Mouse (Mus musculus) kidney, embryonic 14.5 days (tissue): Measurements from ENCODE around the gene Agap1. TPM values are rescaled to one million over a fixed set of nuclear protein-coding genes. Genes with fewer than 3 reads are reported as not detected.

Source experiments
- ATAC-seq: fragments of 200-750 bp; cut with Nextera tagmentation; 2 replicates; pipeline ENCODE4 v1.8.0; 2017; ENCODE audit warnings: moderate number of reproducible peaks, mild to moderate bottlenecking, moderate TSS enrichment, moderate library complexity; ENCODE audit not compliant: low FRiP score, low TSS enrichment
- H3K27ac ChIP-seq: fragments of 300-500 bp; sonication (generic); 2 replicates; pipeline ENCODE4 v1.5.1; 2014; ENCODE audit warnings: low read depth, mild to moderate bottlenecking, low read length, moderate library complexity, mixed read lengths
- H3K27me3 ChIP-seq: fragments of 300-500 bp; sonication (generic); 2 replicates; pipeline ENCODE4 v1.6.1; 2014; ENCODE audit warnings: mild to moderate bottlenecking, low read length; ENCODE audit not compliant: control insufficient read depth, insufficient read depth
- H3K36me3 ChIP-seq: fragments of 300-500 bp; sonication (generic); 2 replicates; pipeline ENCODE4 v1.6.1; 2014; ENCODE audit warnings: low read length, mixed read lengths; ENCODE audit not compliant: control insufficient read depth, insufficient read depth
- H3K4me1 ChIP-seq: fragments of 300-500 bp; sonication (generic); 2 replicates; pipeline ENCODE4 v1.6.1; 2014; ENCODE audit warnings: low read length, mixed read lengths; ENCODE audit not compliant: control insufficient read depth, insufficient read depth
- H3K4me2 ChIP-seq: fragments of 300-500 bp; sonication (generic); replicated peaks from 2 replicates; pipeline ENCODE4 v1.6.1; 2014; ENCODE audit warnings: low read depth, mild to moderate bottlenecking, low read length
- H3K4me3 ChIP-seq: fragments of 300-500 bp; sonication (generic); 2 replicates; pipeline ENCODE4 v1.5.1; 2014; ENCODE audit warnings: mild to moderate bottlenecking, low read length
- H3K9ac ChIP-seq: fragments of 300-500 bp; sonication (generic); 2 replicates; pipeline ENCODE4 v1.6.1; 2014; ENCODE audit warnings: low read depth, mild to moderate bottlenecking, low read length, moderate library complexity
- H3K9me3 ChIP-seq: fragments of 300-500 bp; sonication (generic); 2 replicates; pipeline ENCODE4 v1.6.1; 2016; ENCODE audit warnings: low read length; ENCODE audit not compliant: control insufficient read depth
- WGBS: fragments of 180-500 bp; shearing (Covaris S2); extraction: QIAGEN DNeasy Blood & Tissue Kit; methylation state at CpG from one replicate; pipeline ENCODE4 v1.1.7; 2014; 5-methylcytosine and 5-hydroxymethylcytosine counted together
- polyA plus RNA-seq: library from polyadenylated mRNA; unstranded; fragments of >200 nt; fragmentation: Nextera tagmentation; extraction: Ambion mirVana; gene quantifications from 2 replicates; pipeline ENCODE4 v1.2.1, GENCODE M21; 2014

Gene Agap1
- polyA plus RNA-seq, 1 experiment from 2014 or later = 19.3 TPM

GRCm38 (mm10) chr1:89426137-89426536, 28.5 kb upstream of the Agap1 start:
- Histone ChIP-seq H3K4me2 (no peak overlapping the region), H3K9me3 (no peaks in the 10 kb centered on the region), H3K9ac (no peak overlapping the region), H3K36me3 (no peaks in the 10 kb centered on the region), H3K4me3 (no peak overlapping the region), H3K4me1 (no peaks in the 10 kb centered on the region), H3K27me3 (no peaks in the 10 kb centered on the region), H3K27ac (no peak overlapping the region)
- 71% methylated on average over 8 of the region's 8 CpGs for WGBS
- no peak for ATAC-seq

GRCm38 (mm10) chr1:89428671-89429070, 25.9 kb upstream of the Agap1 start:
- Histone ChIP-seq H3K9ac (no peak overlapping the region), H3K4me3 (no peak overlapping the region), H3K36me3 (no peaks in the 10 kb centered on the region), H3K27me3 (no peaks in the 10 kb centered on the region), H3K4me1 (no peaks in the 10 kb centered on the region), H3K27ac (no peak overlapping the region), H3K9me3 (no peaks in the 10 kb centered on the region), H3K4me2 (no peak overlapping the region)
- WGBS = 79% methylated on average over 5 of the region's 5 CpGs
- no peak for ATAC-seq

DNA sequence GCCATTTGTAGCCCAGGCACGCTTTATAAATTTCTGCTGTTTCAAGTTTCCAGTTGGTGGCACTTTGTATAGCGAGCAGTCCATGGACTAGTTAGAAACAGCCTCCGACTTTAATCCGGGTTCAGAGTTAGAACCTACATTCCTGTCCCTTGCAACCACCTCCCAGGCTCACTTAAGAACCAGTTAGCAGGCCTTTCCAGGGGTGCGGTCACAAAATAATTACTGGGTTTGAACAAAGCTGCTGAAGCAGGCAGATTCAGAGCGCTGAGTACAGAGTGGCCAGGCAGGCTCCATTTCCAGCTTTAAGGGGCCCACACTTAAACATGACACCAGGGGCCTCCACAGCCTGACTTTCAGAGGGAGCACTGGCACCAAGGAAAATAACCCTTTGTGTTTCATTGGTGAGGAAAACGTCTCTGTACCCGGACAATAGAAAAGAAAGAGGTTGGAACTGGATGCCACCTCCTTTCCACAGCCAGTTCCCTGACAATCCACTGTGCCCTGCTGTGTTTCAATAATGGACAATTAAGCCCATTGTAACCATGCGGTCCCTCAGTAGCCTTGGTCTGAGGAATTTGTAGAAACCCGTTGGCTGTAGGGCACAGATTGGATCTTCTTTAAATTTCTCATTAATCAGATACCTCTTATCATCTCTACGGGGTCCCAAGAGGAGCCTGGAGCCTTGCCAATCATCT, 24.5 kb upstream of the Agap1 start:
- 79% methylated on average over 11 of the region's 11 CpGs for WGBS
- Histone ChIP-seq H3K9ac (no peak overlapping the region), H3K4me1 (no peaks in the 10 kb centered on the region)

GRCm38 (mm10) chr1:89439351-89439750, 15.3 kb upstream of the Agap1 start:
- no peak overlapping the region for H3K4me3 ChIP-seq
- no peak for ATAC-seq
- WGBS = 56% methylated on average over 6 of the region's 6 CpGs
- no peaks in the 10 kb centered on the region for H3K4me1 ChIP-seq
- no peak overlapping the region for H3K27ac ChIP-seq
- no peaks in the 10 kb centered on the region for H3K9me3 ChIP-seq
- H3K4me2 ChIP-seq = no peak overlapping the region
- no peaks in the 10 kb centered on the region for H3K27me3 ChIP-seq
- H3K9ac ChIP-seq = no peak overlapping the region
- no peaks in the 10 kb centered on the region for H3K36me3 ChIP-seq

More for the DNA sequence above, 24.5 kb upstream of the Agap1 start:
- H3K36me3 ChIP-seq = no peaks in the 10 kb centered on the region
- H3K27ac ChIP-seq = no peak overlapping the region
- H3K4me2 ChIP-seq = no peak overlapping the region
- no peaks in the 10 kb centered on the region for H3K27me3 ChIP-seq
- H3K9me3 ChIP-seq = no peaks in the 10 kb centered on the region
- ATAC-seq = no peak
- no peak overlapping the region for H3K4me3 ChIP-seq

DNA sequence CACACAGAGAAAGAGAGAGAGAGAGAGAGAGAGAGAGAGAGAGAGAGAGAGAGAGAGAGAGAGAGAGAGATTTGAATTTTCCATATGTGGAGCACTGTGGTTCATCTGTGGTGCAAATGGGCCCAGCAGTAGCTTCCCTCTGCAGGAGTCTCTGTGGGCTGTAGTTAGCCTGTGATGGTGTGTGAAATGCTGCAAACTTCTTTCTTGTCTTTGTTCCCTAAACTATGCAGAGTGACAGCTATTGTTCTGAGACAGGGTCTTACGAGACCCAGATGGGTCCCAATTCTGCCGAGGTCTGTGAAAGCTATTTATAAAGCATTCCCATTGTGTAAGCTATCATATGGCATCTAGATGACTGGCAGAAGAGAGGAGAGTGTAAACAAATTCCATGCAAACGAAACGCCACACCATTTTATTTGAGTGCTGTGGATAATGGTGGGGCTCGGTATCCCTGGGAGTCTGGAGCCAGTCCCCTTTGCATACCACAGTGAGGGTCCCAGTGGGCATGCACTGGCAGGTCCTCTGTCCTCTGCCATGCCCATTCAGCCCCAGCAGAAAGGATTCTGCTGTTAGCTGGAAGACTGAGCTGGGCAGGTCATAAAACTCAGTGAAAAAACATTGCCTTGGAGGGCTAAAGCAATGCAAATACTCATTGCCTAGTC, 13.2 kb upstream of the Agap1 start:
- Histone ChIP-seq H3K9ac (no peak overlapping the region), H3K4me3 (no peak overlapping the region), H3K4me1 (no peaks in the 10 kb centered on the region), H3K36me3 (no peaks in the 10 kb centered on the region), H3K9me3 (no peaks in the 10 kb centered on the region), H3K27ac (no peak overlapping the region), H3K27me3 (no peaks in the 10 kb centered on the region), H3K4me2 (no peak overlapping the region)
- WGBS = 30% methylated on average over 5 of the region's 5 CpGs
- no peak for ATAC-seq

GRCm38 (mm10) chr1:89443512-89443911, 11.1 kb upstream of the Agap1 start:
- Histone ChIP-seq H3K4me2 (no peak overlapping the region), H3K9me3 (no peaks in the 10 kb centered on the region), H3K27me3 (no peaks in the 10 kb centered on the region), H3K4me3 (no peak overlapping the region), H3K9ac (no peak overlapping the region), H3K36me3 (no peaks in the 10 kb centered on the region), H3K27ac (no peak overlapping the region), H3K4me1 (no peaks in the 10 kb centered on the region)
- WGBS = 67% methylated on average over 9 of the region's 9 CpGs
- no peak for ATAC-seq

GRCm38 (mm10) chr1:89444014-89444413, 10.6 kb upstream of the Agap1 start:
- no peak overlapping the region for H3K4me2 ChIP-seq
- no peaks in the 10 kb centered on the region for H3K9me3 ChIP-seq
- H3K36me3 ChIP-seq = no peaks in the 10 kb centered on the region
- ATAC-seq = no peak
- no peak overlapping the region for H3K27ac ChIP-seq
- WGBS = 78% methylated on average over 3 of the region's 3 CpGs
- no peaks in the 10 kb centered on the region for H3K27me3 ChIP-seq
- no peak overlapping the region for H3K4me3 ChIP-seq
- H3K4me1 ChIP-seq = no peaks in the 10 kb centered on the region
- H3K9ac ChIP-seq = no peak overlapping the region

- WGBS = 77% methylated on average over 7 of the region's 7 CpGs
These were observed 4.5 kb upstream of the Agap1 start for GRCm38 (mm10) chr1:89450139-89450538.

GRCm38 (mm10) chr1:89452138-89452537, 2.5 kb upstream of the Agap1 start:
- 90% methylated on average over 8 of the region's 8 CpGs for WGBS
- H3K9me3 ChIP-seq = no peaks in the 10 kb centered on the region

More at GRCm38 (mm10) chr1:89450139-89450538, 4.5 kb upstream of the Agap1 start:
- Histone ChIP-seq H3K9ac (no peak overlapping the region), H3K4me1 (no peaks in the 10 kb centered on the region), H3K36me3 (no peaks in the 10 kb centered on the region), H3K27ac (no peak overlapping the region), H3K4me3 (no peak overlapping the region), H3K27me3 (no peaks in the 10 kb centered on the region), H3K9me3 (no peaks in the 10 kb centered on the region), H3K4me2 (no peak overlapping the region)
- no peak for ATAC-seq

More at GRCm38 (mm10) chr1:89452138-89452537, 2.5 kb upstream of the Agap1 start:
- Histone ChIP-seq H3K27me3 (no peaks in the 10 kb centered on the region), H3K36me3 (no peaks in the 10 kb centered on the region), H3K4me1 (peaks cover 15% of the 10 kb centered on the region; the same call in 1 of the 2 replicates), H3K4me2 (no peak overlapping the region), H3K27ac (no peak overlapping the region), H3K9ac (no peak overlapping the region), H3K4me3 (no peak overlapping the region)
- ATAC-seq = no peak
